Mouse (Mus musculus): ENCODE measurements around the gene Stac3. TPM values are rescaled to one million over a fixed set of nuclear protein-coding genes. Genes with fewer than 3 reads are reported as not detected.

Stac3 gene
- polyA plus RNA-seq, 1 experiment from 2014 or later = 0.32 TPM

- DNase-seq (ENCODE audit: low spot score) (no peak), ATAC-seq (replicated peaks; ENCODE audit: low FRiP score, low TSS enrichment, low read depth) (no peak)
- WGBS = 93% methylated on average over 13 of the region's 13 CpGs
- Histone ChIP-seq H3K9me3 (ENCODE audit: control insufficient read depth, low read length) (no peaks in the 10 kb centered on the region), H3K27ac (ENCODE audit: low read depth) (no peak overlapping the region), H3K9ac (ENCODE audit: low read length) (no peak overlapping the region), H3K4me3 (ENCODE audit: low read depth, low read length) (no peak overlapping the region), H3K4me1 (replicated peaks; ENCODE audit: control insufficient read depth, insufficient read depth, low read length) (no peaks in the 10 kb centered on the region), H3K27me3 (replicated peaks; ENCODE audit: control insufficient read depth, insufficient read depth, low read length) (no peaks in the 10 kb centered on the region), H3K4me2 (ENCODE audit: low read length) (no peak overlapping the region), H3K36me3 (ENCODE audit: control insufficient read depth, insufficient read depth, low read length) (peaks cover 84% of the 10 kb centered on the region)
Observed at GRCm38 (mm10) chr10:127542084-127542483, 40.6 kb downstream of the Stac3 start.

GRCm38 (mm10) chr10:127542720-127543119 lies 41.2 kb downstream of the Stac3 start:
- no peaks in the 10 kb centered on the region for H3K4me1 ChIP-seq (replicated peaks; ENCODE audit: control insufficient read depth, insufficient read depth, low read length)
- H3K27ac ChIP-seq (ENCODE audit: low read depth) = no peak overlapping the region
- 63% methylated on average over 5 of the region's 6 CpGs for WGBS
- no peak overlapping the region for H3K9ac ChIP-seq (ENCODE audit: low read length)
- H3K36me3 ChIP-seq (ENCODE audit: control insufficient read depth, insufficient read depth, low read length) = peaks cover 90% of the 10 kb centered on the region
- H3K27me3 ChIP-seq (replicated peaks; ENCODE audit: control insufficient read depth, insufficient read depth, low read length) = no peaks in the 10 kb centered on the region
- DNase-seq (ENCODE audit: low spot score) (no peak), ATAC-seq (replicated peaks; ENCODE audit: low FRiP score, low TSS enrichment, low read depth) (no peak)
- no peak overlapping the region for H3K4me3 ChIP-seq (ENCODE audit: low read depth, low read length)
- no peak overlapping the region for H3K4me2 ChIP-seq (ENCODE audit: low read length)
- H3K9me3 ChIP-seq (ENCODE audit: control insufficient read depth, low read length) = no peaks in the 10 kb centered on the region

- H3K27me3 ChIP-seq (replicated peaks; ENCODE audit: control insufficient read depth, insufficient read depth, low read length) = no peaks in the 10 kb centered on the region
- ATAC-seq (replicated peaks; ENCODE audit: low FRiP score, low TSS enrichment, low read depth) = no peak
- H3K36me3 ChIP-seq (ENCODE audit: control insufficient read depth, insufficient read depth, low read length) = peaks cover 96% of the 10 kb centered on the region
- H3K27ac ChIP-seq (ENCODE audit: low read depth) = no peak overlapping the region
- no peaks in the 10 kb centered on the region for H3K9me3 ChIP-seq (ENCODE audit: control insufficient read depth, low read length)
- H3K4me2 ChIP-seq (ENCODE audit: low read length) = no peak overlapping the region
- no peak overlapping the region for H3K4me3 ChIP-seq (ENCODE audit: low read depth, low read length)
- 73% methylated on average over 3 of the region's 3 CpGs for WGBS
- no peak for DNase-seq (ENCODE audit: low spot score)
- no peak overlapping the region for H3K9ac ChIP-seq (ENCODE audit: low read length)
- H3K4me1 ChIP-seq (replicated peaks; ENCODE audit: control insufficient read depth, insufficient read depth, low read length) = no peaks in the 10 kb centered on the region
Observed at GRCm38 (mm10) chr10:127543916-127544315, 42.4 kb downstream of the Stac3 start.

- no peak overlapping the region for H3K27ac ChIP-seq (ENCODE audit: low read depth)
- no peak overlapping the region for H3K4me2 ChIP-seq (ENCODE audit: low read length)
- H3K9me3 ChIP-seq (ENCODE audit: control insufficient read depth, low read length) = no peaks in the 10 kb centered on the region
- no peak overlapping the region for H3K9ac ChIP-seq (ENCODE audit: low read length)
- ATAC-seq (replicated peaks; ENCODE audit: low FRiP score, low TSS enrichment, low read depth) (no peak), DNase-seq (ENCODE audit: low spot score) (no peak)
- no peak overlapping the region for H3K4me3 ChIP-seq (ENCODE audit: low read depth, low read length)
- peaks cover 96% of the 10 kb centered on the region for H3K36me3 ChIP-seq (ENCODE audit: control insufficient read depth, insufficient read depth, low read length)
- H3K4me1 ChIP-seq (replicated peaks; ENCODE audit: control insufficient read depth, insufficient read depth, low read length) = no peaks in the 10 kb centered on the region
- no peaks in the 10 kb centered on the region for H3K27me3 ChIP-seq (replicated peaks; ENCODE audit: control insufficient read depth, insufficient read depth, low read length)
- 90% methylated on average over 20 of the region's 20 CpGs for WGBS
Observed at GRCm38 (mm10) chr10:127544375-127544774, 42.9 kb downstream of the Stac3 start.

GRCm38 (mm10) chr10:127546505-127546904 lies 45.0 kb downstream of the Stac3 start:
- DNase-seq (ENCODE audit: low spot score) = no peak
- no peak overlapping the region for H3K27ac ChIP-seq (ENCODE audit: low read depth)
- H3K9ac ChIP-seq (ENCODE audit: low read length) = no peak overlapping the region
- peaks cover 97% of the 10 kb centered on the region for H3K36me3 ChIP-seq (ENCODE audit: control insufficient read depth, insufficient read depth, low read length)
- no peaks in the 10 kb centered on the region for H3K9me3 ChIP-seq (ENCODE audit: control insufficient read depth, low read length)
- H3K27me3 ChIP-seq (replicated peaks; ENCODE audit: control insufficient read depth, insufficient read depth, low read length) = no peaks in the 10 kb centered on the region
- no peak overlapping the region for H3K4me3 ChIP-seq (ENCODE audit: low read depth, low read length)
- H3K4me1 ChIP-seq (replicated peaks; ENCODE audit: control insufficient read depth, insufficient read depth, low read length) = no peaks in the 10 kb centered on the region
- no peak overlapping the region for H3K4me2 ChIP-seq (ENCODE audit: low read length)
- 90% methylated on average over 7 of the region's 7 CpGs for WGBS
- no peak for ATAC-seq (replicated peaks; ENCODE audit: low FRiP score, low TSS enrichment, low read depth)

- Histone ChIP-seq H3K9ac (ENCODE audit: low read length) (no peak overlapping the region), H3K27me3 (replicated peaks; ENCODE audit: control insufficient read depth, insufficient read depth, low read length) (no peaks in the 10 kb centered on the region), H3K4me1 (replicated peaks; ENCODE audit: control insufficient read depth, insufficient read depth, low read length) (no peaks in the 10 kb centered on the region), H3K9me3 (ENCODE audit: control insufficient read depth, low read length) (no peaks in the 10 kb centered on the region), H3K36me3 (ENCODE audit: control insufficient read depth, insufficient read depth, low read length) (peaks cover 98% of the 10 kb centered on the region), H3K4me3 (ENCODE audit: low read depth, low read length) (no peak overlapping the region), H3K27ac (ENCODE audit: low read depth) (no peak overlapping the region), H3K4me2 (ENCODE audit: low read length) (no peak overlapping the region)
- WGBS = 93% methylated on average over 15 of the region's 15 CpGs
- ATAC-seq (replicated peaks; ENCODE audit: low FRiP score, low TSS enrichment, low read depth) (no peak), DNase-seq (ENCODE audit: low spot score) (no peak)
Observed at GRCm38 (mm10) chr10:127548236-127548635, 46.8 kb downstream of the Stac3 start.

GRCm38 (mm10) chr10:127549892-127550291 lies 48.4 kb downstream of the Stac3 start:
- Histone ChIP-seq H3K27ac (ENCODE audit: low read depth) (no peak overlapping the region), H3K4me2 (ENCODE audit: low read length) (no peak overlapping the region), H3K9me3 (ENCODE audit: control insufficient read depth, low read length) (no peaks in the 10 kb centered on the region), H3K4me1 (replicated peaks; ENCODE audit: control insufficient read depth, insufficient read depth, low read length) (no peaks in the 10 kb centered on the region), H3K36me3 (ENCODE audit: control insufficient read depth, insufficient read depth, low read length) (peaks cover 96% of the 10 kb centered on the region), H3K9ac (ENCODE audit: low read length) (no peak overlapping the region), H3K4me3 (ENCODE audit: low read depth, low read length) (no peak overlapping the region), H3K27me3 (replicated peaks; ENCODE audit: control insufficient read depth, insufficient read depth, low read length) (no peaks in the 10 kb centered on the region)
- DNase-seq (ENCODE audit: low spot score) (no peak), ATAC-seq (replicated peaks; ENCODE audit: low FRiP score, low TSS enrichment, low read depth) (no peak)
- 88% methylated on average over 17 of the region's 17 CpGs for WGBS

GRCm38 (mm10) chr10:127555703-127556102 lies 54.2 kb downstream of the Stac3 start:
- peaks cover 96% of the 10 kb centered on the region for H3K36me3 ChIP-seq (ENCODE audit: control insufficient read depth, insufficient read depth, low read length)
- H3K27ac ChIP-seq (ENCODE audit: low read depth) = no peak overlapping the region
- H3K4me1 ChIP-seq (replicated peaks; ENCODE audit: control insufficient read depth, insufficient read depth, low read length) = no peaks in the 10 kb centered on the region
- H3K9me3 ChIP-seq (ENCODE audit: control insufficient read depth, low read length) = no peaks in the 10 kb centered on the region
- DNase-seq (ENCODE audit: low spot score) = no peak
- ATAC-seq (replicated peaks; ENCODE audit: low FRiP score, low TSS enrichment, low read depth) = no peak
- no peak overlapping the region for H3K4me2 ChIP-seq (ENCODE audit: low read length)
- no peaks in the 10 kb centered on the region for H3K27me3 ChIP-seq (replicated peaks; ENCODE audit: control insufficient read depth, insufficient read depth, low read length)
- WGBS = 73% methylated on average over 18 of the region's 18 CpGs
- no peak overlapping the region for H3K9ac ChIP-seq (ENCODE audit: low read length)
- H3K4me3 ChIP-seq (ENCODE audit: low read depth, low read length) = no peak overlapping the region

- H3K36me3 ChIP-seq (ENCODE audit: control insufficient read depth, insufficient read depth, low read length) = peaks cover 95% of the 10 kb centered on the region
- H3K4me2 ChIP-seq (ENCODE audit: low read length) = no peak overlapping the region
- H3K4me3 ChIP-seq (ENCODE audit: low read depth, low read length) = no peak overlapping the region
- H3K9ac ChIP-seq (ENCODE audit: low read length) = no peak overlapping the region
- H3K27me3 ChIP-seq (replicated peaks; ENCODE audit: control insufficient read depth, insufficient read depth, low read length) = no peaks in the 10 kb centered on the region
- DNase-seq (ENCODE audit: low spot score) (no peak), ATAC-seq (replicated peaks; ENCODE audit: low FRiP score, low TSS enrichment, low read depth) (no peak)
- H3K9me3 ChIP-seq (ENCODE audit: control insufficient read depth, low read length) = no peaks in the 10 kb centered on the region
- no peaks in the 10 kb centered on the region for H3K4me1 ChIP-seq (replicated peaks; ENCODE audit: control insufficient read depth, insufficient read depth, low read length)
- H3K27ac ChIP-seq (ENCODE audit: low read depth) = no peak overlapping the region
- WGBS = 89% methylated on average over 13 of the region's 13 CpGs
Observed at GRCm38 (mm10) chr10:127557397-127557796, 55.9 kb downstream of the Stac3 start.

All from intestine, embryonic 14.5 days (tissue).